Mouse (Mus musculus) heart, postnatal 36 days (tissue): ENCODE results near the gene Olfr497. TPM values are rescaled to one million over a fixed set of nuclear protein-coding genes. Genes with fewer than 3 reads are reported as not detected.

Source experiments
- DNase-seq, 2 experiments: peaks; one replicate each; pipeline ENCODE4 v3.0.0; 2021 to 2022
- intact Hi-C: fragments of 180-260 bp; cut with DNase I; formaldehyde crosslinking; loops from one replicate; pipeline ENCODE4 v1.15.1; 2025
- total RNA-seq, 2 experiments: library from RNA; stranded (reverse); gene quantifications; 2 replicates each; pipeline ENCODE4 v1.2.3; 2021

Gene Olfr497
- total RNA-seq = not detected

GRCm38 (mm10) chr7:108420121-108420520 lies at the start of gene Olfr497:
Gene Olfr497, plus strand, starts transcription at chr7:108420421.
- no peak for DNase-seq
- intact Hi-C loops = no loop called here

GRCm38 (mm10) chr7:108392867-108393266 lies 27.4 kb upstream of the Olfr497 start, which contains the start of gene Olfr495:
Gene Olfr495, plus strand, starts transcription at chr7:108393167.
- intact Hi-C loops = no loop called here
- no peak for DNase-seq

- DNase-seq = no peak
- intact Hi-C loops = no loop called here
These were observed 44.8 kb downstream of the Olfr497 start, which contains the start of gene Olfr498 for GRCm38 (mm10) chr7:108465026-108465425. Gene Olfr498, plus strand, starts transcription at chr7:108465326.

Other genes with a start within 250 kb of the Olfr497 start
- not detected for gene Olfr486, start 247.7 kb upstream of the Olfr497 start, total RNA-seq
- not detected for gene Olfr487, start 205.8 kb upstream of the Olfr497 start, total RNA-seq
- not detected for gene Olfr488, start 162.1 kb upstream of the Olfr497 start, total RNA-seq
- gene Olfr490, start 131.5 kb upstream of the Olfr497 start, total RNA-seq = not detected
- gene Olfr491, start 107.0 kb upstream of the Olfr497 start, total RNA-seq = not detected
- not detected for gene Olfr492, start 96.7 kb upstream of the Olfr497 start, total RNA-seq
- gene Olfr493, start 73.4 kb upstream of the Olfr497 start, total RNA-seq = not detected
- gene Olfr494, start 55.1 kb upstream of the Olfr497 start, total RNA-seq = not detected
- not detected for gene Olfr495, start 27.3 kb upstream of the Olfr497 start, total RNA-seq
- not detected for gene Olfr498, start 44.9 kb downstream of the Olfr497 start, total RNA-seq
- not detected for gene Olfr502, start 104.6 kb downstream of the Olfr497 start, total RNA-seq
- not detected for gene Olfr503, start 124.1 kb downstream of the Olfr497 start, total RNA-seq
- gene Olfr504, start 145.4 kb downstream of the Olfr497 start, total RNA-seq = not detected
- gene Olfr506, start 190.4 kb downstream of the Olfr497 start, total RNA-seq = not detected
- not detected for gene Olfr507, start 201.4 kb downstream of the Olfr497 start, total RNA-seq
- gene Olfr508, start 209.6 kb downstream of the Olfr497 start, total RNA-seq = not detected
- gene Olfr509, start 231.5 kb downstream of the Olfr497 start, total RNA-seq = not detected
- gene Olfr510, start 246.0 kb downstream of the Olfr497 start, total RNA-seq = not detected